Mouse (Mus musculus) testis, adult 2 months (tissue): Measurements from ENCODE around the gene Ppp1r27.

Source experiments
- CTCF ChIP-seq: fragments of 200-500 bp; IDR thresholded peaks from 2 replicates; pipeline ENCODE4 v1.5.1; 2012; ENCODE audit warnings: low read depth, mild to moderate bottlenecking, inconsistent platforms, low read length, moderate library complexity; ENCODE audit not compliant: control insufficient read depth, insufficient read depth, insufficient replicate concordance
- POLR2A ChIP-seq: fragments of 200-500 bp; IDR thresholded peaks from 2 replicates; pipeline ENCODE4 v1.6.1; 2012; ENCODE audit warnings: low read depth, mild to moderate bottlenecking, inconsistent platforms, low read length, moderate library complexity; ENCODE audit not compliant: control insufficient read depth

- TF ChIP-seq POLR2A, result no peak
- TF ChIP-seq CTCF, result no peak
Observed at GRCm38 (mm10) chr11:120565114-120565513, 14.2 kb upstream of the Ppp1r27 start.
